In genomic region chr11:58009516-58010141, GRCm38 (mm10) we compare ENCODE assay signal across 8 mouse cellular contexts. TPM values are rescaled to one million over a fixed set of nuclear protein-coding genes. Genes with fewer than 3 reads are reported as not detected.
A peak's percentile ranks its signal among the peaks of the same experiment; 100 is the strongest.
DNase-seq lines count a peak whose midpoint lies in the region; ATAC-seq lines count a peak whose summit lies in the region.

No protein-coding gene starts in this region.

- no peaks in the 10 kb centered on the region for H3K36me3 ChIP-seq in intestine, embryonic 14.5 days (ENCODE audit: control insufficient read depth, insufficient read depth, low read length)
- H3K36me3 ChIP-seq in limb, embryonic 10.5 days: no peaks in the 10 kb centered on the region
- no peaks in the 10 kb centered on the region for H3K36me3 ChIP-seq in midbrain, embryonic 10.5 days

- peak overlapping the region; percentile 84 for H3K27ac ChIP-seq in intestine, embryonic 14.5 days (ENCODE audit: low read depth)
- H3K27ac ChIP-seq in limb, embryonic 10.5 days: peak overlapping the region; percentile 96
- H3K27ac ChIP-seq in midbrain, embryonic 10.5 days (replicated peaks): peak overlapping the region; percentile 95

- peak overlapping the region; percentile 97 for H3K4me3 ChIP-seq in intestine, embryonic 14.5 days (ENCODE audit: low read depth, low read length)
- peak overlapping the region; percentile 98 for H3K4me3 ChIP-seq in limb, embryonic 10.5 days
- H3K4me3 ChIP-seq in midbrain, embryonic 10.5 days: peak overlapping the region; percentile 96

- under 1% methylated on average over 72 of the region's 78 CpGs for WGBS in intestine, embryonic 14.5 days
- under 1% methylated on average over 78 of the region's 78 CpGs for WGBS in limb, embryonic 10.5 days
- under 1% methylated on average over 78 of the region's 78 CpGs for WGBS in midbrain, embryonic 10.5 days

- H3K9me3 ChIP-seq in intestine, embryonic 14.5 days (ENCODE audit: control insufficient read depth, low read length): no peaks in the 10 kb centered on the region
- no peaks in the 10 kb centered on the region for H3K9me3 ChIP-seq in limb, embryonic 10.5 days (replicated peaks)
- H3K9me3 ChIP-seq in midbrain, embryonic 10.5 days (replicated peaks): no peaks in the 10 kb centered on the region

- H3K4me1 ChIP-seq in intestine, embryonic 14.5 days (replicated peaks; ENCODE audit: control insufficient read depth, insufficient read depth, low read length): peaks cover 22% of the 10 kb centered on the region
- H3K4me1 ChIP-seq in limb, embryonic 10.5 days: peaks cover 25% of the 10 kb centered on the region
- H3K4me1 ChIP-seq in midbrain, embryonic 10.5 days: peaks cover 34% of the 10 kb centered on the region

- peak; percentile 54 for ATAC-seq in intestine, embryonic 14.5 days (replicated peaks; ENCODE audit: low FRiP score, low TSS enrichment, low read depth)

- peak overlapping the region; percentile 95 for H3K9ac ChIP-seq in intestine, embryonic 14.5 days (ENCODE audit: low read length)

- H3K4me2 ChIP-seq in intestine, embryonic 14.5 days (ENCODE audit: low read length): peak overlapping the region; percentile 89

- peak; percentile 90 for DNase-seq in adrenal gland, adult 2 months
- peak; percentile 59 for DNase-seq in embryo, embryonic 10.5 days (ENCODE audit: low spot score)
- DNase-seq in gastrocnemius, postnatal 25 days: peak; percentile 74
- DNase-seq in intestine, embryonic 14.5 days (ENCODE audit: low spot score): peak; percentile 79
- peak; percentile 71 for DNase-seq in limb, embryonic 10.5 days (ENCODE audit: low spot score)
- peak; percentile 68 for DNase-seq in midbrain, embryonic 10.5 days (ENCODE audit: low spot score)
- peak; percentile 62 for DNase-seq in right cerebral cortex, postnatal 14 days
- peak; percentile 66 for DNase-seq in urinary bladder, postnatal 25 days (ENCODE audit: low spot score)

- no peaks in the 10 kb centered on the region for H3K27me3 ChIP-seq in intestine, embryonic 14.5 days (replicated peaks; ENCODE audit: control insufficient read depth, insufficient read depth, low read length)
- no peaks in the 10 kb centered on the region for H3K27me3 ChIP-seq in limb, embryonic 10.5 days (ENCODE audit: low read depth, poor library complexity, severe bottlenecking)
- H3K27me3 ChIP-seq in midbrain, embryonic 10.5 days (ENCODE audit: low read depth, poor library complexity, severe bottlenecking): no peaks in the 10 kb centered on the region

RNA-seq across cellular contexts. Expression of gene Larp1, which starts 0.8 kb away (rescaled TPM):
- 100 to 1,000 TPM in 1 of 2 experiments, 10 to 100 TPM in 1; 75.1 to 137 TPM for total RNA-seq in adrenal gland, adult 2 months (2021)
- 34.1 and 39.8 TPM in 2 replicates for polyA plus RNA-seq in adrenal gland, adult 2 months (2012; rRNA removed)
- total RNA-seq in gastrocnemius, postnatal 25 days (2021): 10 to 100 TPM; 69.1 to 85.8 TPM
- 25.2 and 25.5 TPM in 2 replicates for polyA plus RNA-seq in intestine, embryonic 14.5 days (2014; fragmentation: Nextera tagmentation; extraction: Ambion mirVana)
- polyA plus RNA-seq in limb, embryonic 10.5 days (2016; fragmentation: Nextera tagmentation; extraction: Ambion mirVana): 20.0 and 22.6 TPM in 2 replicates
- 13.0 and 15.3 TPM in 2 replicates for polyA plus RNA-seq in midbrain, embryonic 10.5 days (2016; fragmentation: Nextera tagmentation; extraction: Ambion mirVana)

Comparison
In these comparisons a context has a peak if more than half of its experiments do, and no peak if none do; other contexts are left out.
1. Peak in every context shown above with its lines: DNase-seq, ATAC-seq, H3K4me3 ChIP-seq and H3K27ac ChIP-seq.